Mouse (Mus musculus) heart, postnatal 0 days (tissue): ENCODE measurements around the gene Lingo1.

Experiments
- CTCF ChIP-seq: IDR thresholded peaks from 2 replicates; pipeline ENCODE4 v1.5.1; 2016; ENCODE audit warnings: antibody characterized with exemption, control low read depth, low read depth
- EP300 ChIP-seq: IDR thresholded peaks from 2 replicates; pipeline ENCODE4 v1.6.1; 2016; ENCODE audit warnings: antibody characterized with exemption, low read depth

GRCm38 (mm10) chr9:56611912-56612797, 184.1 kb downstream of the Lingo1 start:
- TF ChIP-seq EP300 (no peak), CTCF (no peak)
